Mouse (Mus musculus): Measurements from ENCODE around the gene Zswim8.
"Not testable (repeated sequence)": the region's sequence is repeated elsewhere in the genome, so short reads cannot be mapped to it uniquely, and the experiment has no call there.

Zswim8 gene

GRCm38 (mm10) chr14:20694185-20694883 is 13.0 kb upstream of the Zswim8 start:
- no peak for DNase-seq (ENCODE audit: low spot score)

GRCm38 (mm10) chr14:20694884-20695760 is 12.2 kb upstream of the Zswim8 start, which contains the start of gene Fut11:
Gene Fut11, plus strand, starts transcription at chr14:20694968.
- peak; percentile 77 for DNase-seq (ENCODE audit: low spot score)

- no peak for DNase-seq (ENCODE audit: low spot score)
These were observed 11.4 kb upstream of the Zswim8 start for GRCm38 (mm10) chr14:20695761-20696520.

GRCm38 (mm10) chr14:20696986-20697385 is 10.4 kb upstream of the Zswim8 start:
- no peak for DNase-seq (ENCODE audit: low spot score)

GRCm38 (mm10) chr14:20698515-20698914 is 8.8 kb upstream of the Zswim8 start:
- DNase-seq (ENCODE audit: low spot score): no peak

GRCm38 (mm10) chr14:20700362-20700761 is 7.0 kb upstream of the Zswim8 start:
- no peak for DNase-seq (ENCODE audit: low spot score)

- no peak for DNase-seq (ENCODE audit: low spot score)
These were observed 5.8 kb upstream of the Zswim8 start for GRCm38 (mm10) chr14:20701554-20701953.

- DNase-seq (ENCODE audit: low spot score): no peak
These were observed 5.1 kb upstream of the Zswim8 start for GRCm38 (mm10) chr14:20702096-20702740.

- peak; percentile 85 for DNase-seq (ENCODE audit: low spot score)
These were observed 4.5 kb upstream of the Zswim8 start, which contains the start of gene Chchd1 for GRCm38 (mm10) chr14:20702741-20703381. Gene Chchd1, plus strand, starts transcription at chr14:20703006.

- DNase-seq (ENCODE audit: low spot score): not testable (repeated sequence)
These were observed 3.9 kb upstream of the Zswim8 start for GRCm38 (mm10) chr14:20703461-20703860.

GRCm38 (mm10) chr14:20708239-20708638 is 887 bp downstream of the Zswim8 start:
- DNase-seq (ENCODE audit: low spot score): no peak

- DNase-seq (ENCODE audit: low spot score): no peak
These were observed 6.5 kb downstream of the Zswim8 start for GRCm38 (mm10) chr14:20713832-20714231.

GRCm38 (mm10) chr14:20718443-20718842 is 11.1 kb downstream of the Zswim8 start:
- DNase-seq (ENCODE audit: low spot score): no peak

GRCm38 (mm10) chr14:20719767-20720166 is 12.4 kb downstream of the Zswim8 start:
- no peak for DNase-seq (ENCODE audit: low spot score)

GRCm38 (mm10) chr14:20721371-20721770 is 14.0 kb downstream of the Zswim8 start:
- no peak for DNase-seq (ENCODE audit: low spot score)

GRCm38 (mm10) chr14:20723006-20723405 is 15.7 kb downstream of the Zswim8 start:
- DNase-seq (ENCODE audit: low spot score): no peak

- DNase-seq (ENCODE audit: low spot score): no peak
These were observed 16.7 kb downstream of the Zswim8 start for GRCm38 (mm10) chr14:20724043-20724442.

GRCm38 (mm10) chr14:20725660-20726339 is 18.4 kb downstream of the Zswim8 start:
- DNase-seq (ENCODE audit: low spot score): no peak

- DNase-seq (ENCODE audit: low spot score): no peak
These were observed 22.5 kb downstream of the Zswim8 start for GRCm38 (mm10) chr14:20729871-20730270.

- DNase-seq (ENCODE audit: low spot score): no peak
These were observed 23.7 kb downstream of the Zswim8 start for GRCm38 (mm10) chr14:20730853-20731602.

Measured in left cerebral cortex, adult 11 months (tissue).